Mouse (Mus musculus) embryonic facial prominence, embryonic 10.5 days (tissue): Measurements from ENCODE around the gene Meaf6. TPM values are rescaled to one million over a fixed set of nuclear protein-coding genes. Genes with fewer than 3 reads are reported as not detected.

Experiments
- DNase-seq: peaks from one replicate; pipeline ENCODE4 v3.0.0-alpha.2; 2017; ENCODE audit warnings: low spot score
- H3K27ac ChIP-seq: fragments of 300-500 bp; sonication (generic); replicated peaks from 2 replicates; pipeline ENCODE4 v1.5.1; 2016; ENCODE audit warnings: mild to moderate bottlenecking
- H3K27me3 ChIP-seq: fragments of 300-500 bp; sonication (generic); replicated peaks from 2 replicates; pipeline ENCODE4 v1.6.1; 2016; ENCODE audit warnings: low read depth, mild to moderate bottlenecking; ENCODE audit not compliant: poor library complexity, severe bottlenecking
- H3K36me3 ChIP-seq: fragments of 300-500 bp; sonication (generic); replicated peaks from 2 replicates; pipeline ENCODE4 v1.6.1; 2016; ENCODE audit warnings: mild to moderate bottlenecking, moderate library complexity
- H3K4me1 ChIP-seq: fragments of 300-500 bp; sonication (generic); 2 replicates; pipeline ENCODE4 v1.6.1; 2016
- H3K4me3 ChIP-seq: fragments of 300-500 bp; sonication (generic); 2 replicates; pipeline ENCODE4 v1.5.1; 2016; ENCODE audit warnings: mild to moderate bottlenecking, moderate library complexity
- H3K9me3 ChIP-seq: fragments of 300-500 bp; sonication (generic); 2 replicates; pipeline ENCODE4 v1.6.1; 2016; ENCODE audit warnings: mild to moderate bottlenecking
- WGBS: fragments of 180-500 bp; shearing (Covaris S2); methylation state at CpG from one replicate; pipeline ENCODE4 v1.1.7; 2016; 5-methylcytosine and 5-hydroxymethylcytosine counted together
- polyA plus RNA-seq: library from polyadenylated mRNA; unstranded; fragments of >200 nt; fragmentation: Nextera tagmentation; extraction: Ambion mirVana; gene quantifications from 2 replicates; pipeline ENCODE4 v1.2.1, GENCODE M21; 2016

The Meaf6 gene
- polyA plus RNA-seq, 1 experiment from 2014 or later, result 84.3 TPM

DNA sequence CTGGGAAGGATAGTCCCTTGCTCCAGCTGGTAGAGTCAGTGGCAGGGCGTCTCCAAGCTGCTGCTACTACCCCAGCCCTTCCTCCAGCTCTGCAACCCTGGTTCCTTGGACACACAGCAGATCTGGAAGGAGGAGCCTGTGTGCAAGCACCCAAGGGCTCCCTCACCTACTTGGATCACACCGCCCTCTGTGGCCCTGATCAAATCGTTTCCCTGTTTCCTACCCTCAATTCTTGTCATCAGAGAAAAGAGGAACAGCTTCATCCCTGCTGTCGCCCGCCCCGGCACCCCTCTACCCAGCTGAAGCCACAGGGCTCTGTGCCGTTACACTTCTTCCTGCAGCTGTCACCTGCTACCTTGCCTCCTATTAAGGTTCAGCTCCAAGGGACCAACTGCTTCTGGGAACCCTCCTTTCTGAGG is 33.0 kb downstream of the Meaf6 start:
- no peak overlapping the region for H3K4me3 ChIP-seq
- H3K9me3 ChIP-seq, result no peaks in the 10 kb centered on the region
- no peaks in the 10 kb centered on the region; the same call in 1 of the 2 replicates for H3K36me3 ChIP-seq
- no peak for DNase-seq
- no peak overlapping the region for H3K27ac ChIP-seq
- H3K27me3 ChIP-seq, result peaks cover 17% of the 10 kb centered on the region; the same call in 1 of the 2 replicates
- H3K4me1 ChIP-seq, result peaks cover 45% of the 10 kb centered on the region
- WGBS, result 84% methylated on average over 7 of the region's 7 CpGs

DNA sequence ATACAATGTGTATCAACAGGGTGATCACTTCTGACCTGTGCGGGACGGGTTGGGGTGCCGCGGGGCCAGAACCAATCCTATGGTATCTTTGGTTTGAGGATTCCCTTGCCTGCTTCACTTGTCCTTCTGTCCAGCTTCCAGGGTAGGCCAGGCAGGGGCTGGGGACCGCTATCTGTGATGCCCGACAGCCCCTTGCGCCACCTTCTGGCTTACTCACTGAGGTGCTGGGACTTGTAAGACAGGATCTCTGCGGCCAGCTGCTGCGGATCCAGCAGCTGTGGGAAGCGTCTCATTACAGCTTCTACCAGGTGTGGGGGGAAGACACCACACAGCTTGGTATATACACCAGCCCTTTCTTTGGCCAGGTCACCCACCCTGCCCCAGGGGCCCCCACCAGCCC is 34.1 kb downstream of the Meaf6 start:
- Histone ChIP-seq H3K36me3 (no peaks in the 10 kb centered on the region; the same call in 1 of the 2 replicates), H3K27ac (no peak overlapping the region), H3K4me3 (no peak overlapping the region), H3K27me3 (peaks cover 21% of the 10 kb centered on the region; the same call in 1 of the 2 replicates), H3K9me3 (no peaks in the 10 kb centered on the region), H3K4me1 (peaks cover 56% of the 10 kb centered on the region)
- DNase-seq, result peak; percentile 63
- 27% methylated on average over 10 of the region's 10 CpGs for WGBS

- peaks cover 57% of the 10 kb centered on the region for H3K4me1 ChIP-seq
- DNase-seq, result no peak
- 93% methylated on average over 11 of the region's 11 CpGs for WGBS
- no peak overlapping the region for H3K4me3 ChIP-seq
- H3K27me3 ChIP-seq, result peaks cover 27% of the 10 kb centered on the region
- H3K27ac ChIP-seq, result no peak overlapping the region
- H3K36me3 ChIP-seq, result no peaks in the 10 kb centered on the region; the same call in 1 of the 2 replicates
- no peaks in the 10 kb centered on the region for H3K9me3 ChIP-seq
Observed at GRCm38 (mm10) chr4:125119721-125120120, 34.8 kb downstream of the Meaf6 start.

GRCm38 (mm10) chr4:125122431-125123278 is 37.7 kb downstream of the Meaf6 start:
- Histone ChIP-seq H3K36me3 (no peaks in the 10 kb centered on the region; the same call in 1 of the 2 replicates), H3K27me3 (peaks cover 49% of the 10 kb centered on the region), H3K27ac (peak overlapping the region; percentile 61), H3K9me3 (no peaks in the 10 kb centered on the region), H3K4me3 (peak overlapping the region; percentile 27), H3K4me1 (peaks cover 56% of the 10 kb centered on the region)
- WGBS, result 18% methylated on average over 16 of the region's 16 CpGs
- peak; percentile 58 for DNase-seq

- peak overlapping the region; percentile 61 for H3K27ac ChIP-seq
- no peaks in the 10 kb centered on the region for H3K9me3 ChIP-seq
- H3K27me3 ChIP-seq, result peaks cover 54% of the 10 kb centered on the region
- H3K4me3 ChIP-seq, result peak overlapping the region; percentile 27
- no peaks in the 10 kb centered on the region; the same call in 1 of the 2 replicates for H3K36me3 ChIP-seq
- no peak for DNase-seq
- WGBS, result 68% methylated on average over 7 of the region's 7 CpGs
- peaks cover 62% of the 10 kb centered on the region for H3K4me1 ChIP-seq
Observed at GRCm38 (mm10) chr4:125123279-125123671, 38.3 kb downstream of the Meaf6 start.

DNA sequence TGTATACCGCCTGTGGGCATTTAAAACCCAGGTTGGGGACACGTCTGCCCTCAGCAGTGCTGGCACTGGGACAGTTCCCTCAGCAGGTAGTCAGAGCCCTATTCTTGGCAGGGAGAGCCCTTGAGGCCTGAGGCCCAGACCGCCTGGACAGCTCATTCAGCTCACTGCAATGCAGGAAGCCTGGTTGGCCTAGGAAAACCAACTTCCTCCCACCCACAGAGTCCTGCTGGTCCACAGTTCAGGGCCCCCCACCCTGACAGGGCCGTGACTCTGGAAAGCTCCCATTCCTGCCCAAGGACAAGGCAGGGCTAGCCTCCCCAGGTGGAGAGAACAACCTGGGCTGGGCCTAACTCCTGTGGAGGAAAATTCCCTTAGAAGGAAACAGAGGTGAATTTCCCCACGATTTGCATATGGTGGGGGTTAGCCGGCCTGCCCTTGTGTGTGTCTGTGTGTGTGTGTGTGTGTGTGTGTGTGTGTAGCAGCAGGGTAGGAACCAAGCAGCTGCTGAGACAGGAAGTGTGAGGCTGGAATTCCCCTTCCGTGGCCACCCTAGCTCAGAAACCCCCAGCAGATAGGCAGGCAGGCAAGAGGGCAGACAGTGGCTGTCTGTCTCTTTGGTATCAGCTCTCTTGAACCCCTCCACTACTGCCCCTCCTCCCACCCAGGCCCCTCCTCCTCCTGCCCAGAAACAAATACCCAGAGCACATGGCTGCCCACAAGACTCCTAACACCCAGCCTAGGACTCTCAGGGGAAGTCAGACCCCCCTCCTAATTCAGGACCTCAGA is 39.7 kb downstream of the Meaf6 start:
- H3K27ac ChIP-seq, result peak overlapping the region; percentile 40; the same call in 1 of the 2 replicates
- no peak overlapping the region for H3K4me3 ChIP-seq
- H3K36me3 ChIP-seq, result no peaks in the 10 kb centered on the region; the same call in 1 of the 2 replicates
- 43% methylated on average over 7 of the region's 7 CpGs for WGBS
- peaks cover 58% of the 10 kb centered on the region for H3K4me1 ChIP-seq
- H3K9me3 ChIP-seq, result no peaks in the 10 kb centered on the region
- no peak for DNase-seq
- H3K27me3 ChIP-seq, result peaks cover 57% of the 10 kb centered on the region

- WGBS, result 75% methylated on average over 7 of the region's 7 CpGs
- Histone ChIP-seq H3K4me1 (peaks cover 58% of the 10 kb centered on the region), H3K4me3 (no peak overlapping the region), H3K27ac (no peak overlapping the region), H3K36me3 (no peaks in the 10 kb centered on the region), H3K27me3 (peaks cover 51% of the 10 kb centered on the region), H3K9me3 (no peaks in the 10 kb centered on the region)
- no peak for DNase-seq
Observed at GRCm38 (mm10) chr4:125125361-125125921, 40.5 kb downstream of the Meaf6 start.

- DNase-seq, result no peak
Observed at GRCm38 (mm10) chr4:125126186-125126585, 41.3 kb downstream of the Meaf6 start.

GRCm38 (mm10) chr4:125126761-125127160 is 41.8 kb downstream of the Meaf6 start:
- no peak for DNase-seq
- H3K4me3 ChIP-seq, result peak overlapping the region; percentile 82
- no peak overlapping the region for H3K27ac ChIP-seq
- H3K4me1 ChIP-seq, result peaks cover 58% of the 10 kb centered on the region
- 79% methylated on average over 7 of the region's 7 CpGs for WGBS
- no peaks in the 10 kb centered on the region for H3K36me3 ChIP-seq
- H3K27me3 ChIP-seq, result peaks cover 51% of the 10 kb centered on the region
- no peaks in the 10 kb centered on the region for H3K9me3 ChIP-seq

More at GRCm38 (mm10) chr4:125126186-125126585, 41.3 kb downstream of the Meaf6 start:
- H3K27ac ChIP-seq, result no peak overlapping the region
- H3K36me3 ChIP-seq, result no peaks in the 10 kb centered on the region
- H3K9me3 ChIP-seq, result no peaks in the 10 kb centered on the region
- H3K27me3 ChIP-seq, result peaks cover 51% of the 10 kb centered on the region
- 90% methylated on average over 3 of the region's 3 CpGs for WGBS
- H3K4me1 ChIP-seq, result peaks cover 58% of the 10 kb centered on the region
- H3K4me3 ChIP-seq, result peak overlapping the region; percentile 82; the same call in 1 of the 2 replicates

DNA sequence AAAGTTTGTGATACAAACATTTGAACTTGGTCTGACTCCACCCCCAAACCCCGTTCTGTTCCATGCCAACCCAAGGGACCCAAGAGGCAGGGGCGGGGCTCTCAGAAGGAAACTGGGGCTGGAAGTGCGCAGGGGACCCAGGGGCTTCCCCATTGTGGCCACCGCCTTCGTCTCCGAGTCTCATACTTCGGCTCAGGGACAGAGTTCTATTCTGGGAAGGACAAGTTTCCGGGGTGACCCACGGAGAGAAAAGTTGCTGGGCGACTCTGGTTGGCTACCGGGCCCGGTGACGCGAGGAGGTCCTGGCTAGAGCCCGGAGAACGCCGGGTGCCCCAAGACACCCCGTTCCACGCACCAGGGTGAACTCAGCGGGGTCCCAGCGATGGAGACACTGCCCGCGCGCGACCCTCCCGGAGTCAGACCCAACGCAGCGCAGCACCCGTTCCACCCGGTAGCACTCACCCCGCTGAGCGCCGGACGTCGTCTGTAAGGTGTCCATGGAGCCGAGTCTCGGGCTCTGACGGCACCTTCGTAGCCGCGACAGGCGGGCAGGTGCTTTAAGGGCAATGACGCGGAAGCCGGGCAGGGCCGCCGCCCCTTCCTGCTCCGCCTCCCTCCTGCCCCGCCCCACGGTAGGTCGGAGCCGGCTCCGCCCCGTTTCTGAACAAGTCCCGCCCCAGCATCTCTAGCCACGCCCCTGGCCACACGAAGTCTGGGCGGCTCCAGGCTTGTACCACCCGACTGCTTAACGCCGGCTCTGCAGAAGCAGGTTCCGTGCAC is 42.6 kb downstream of the Meaf6 start, which contains the start of gene Zc3h12a:
Gene Zc3h12a, minus strand, starts transcription at position 536 of the 780 bp plus-strand sequence.
- peaks cover 51% of the 10 kb centered on the region for H3K4me1 ChIP-seq
- peak; percentile 91 for DNase-seq
- peaks cover 51% of the 10 kb centered on the region for H3K27me3 ChIP-seq
- whole genome bisulfite sequencing, result 2% methylated on average over 62 of the region's 62 CpGs
- peak within 1 kb of the TSS; percentile 82 for H3K4me3 ChIP-seq
- H3K27ac ChIP-seq, result peak within 1 kb of the TSS; percentile 65; the same call in 1 of the 2 replicates
- no peaks in the 10 kb centered on the region for H3K36me3 ChIP-seq
- no peaks in the 10 kb centered on the region for H3K9me3 ChIP-seq

GRCm38 (mm10) chr4:125131493-125131892 is 46.6 kb downstream of the Meaf6 start:
- no peak overlapping the region for H3K27ac ChIP-seq
- H3K4me3 ChIP-seq, result no peak overlapping the region
- 78% methylated on average over 4 of the region's 4 CpGs for WGBS
- H3K36me3 ChIP-seq, result no peaks in the 10 kb centered on the region
- H3K27me3 ChIP-seq, result peaks cover 25% of the 10 kb centered on the region
- DNase-seq, result no peak
- H3K4me1 ChIP-seq, result peaks cover 23% of the 10 kb centered on the region
- no peaks in the 10 kb centered on the region for H3K9me3 ChIP-seq
